Mouse (Mus musculus): Measurements from ENCODE around the gene Eda. TPM values are rescaled to one million over a fixed set of nuclear protein-coding genes. Genes with fewer than 3 reads are reported as not detected.

Gene Eda
- polyA plus RNA-seq (2016; fragmentation: Nextera tagmentation; extraction: Ambion mirVana), result 3.1 and 3.4 TPM in 2 replicates

DNA sequence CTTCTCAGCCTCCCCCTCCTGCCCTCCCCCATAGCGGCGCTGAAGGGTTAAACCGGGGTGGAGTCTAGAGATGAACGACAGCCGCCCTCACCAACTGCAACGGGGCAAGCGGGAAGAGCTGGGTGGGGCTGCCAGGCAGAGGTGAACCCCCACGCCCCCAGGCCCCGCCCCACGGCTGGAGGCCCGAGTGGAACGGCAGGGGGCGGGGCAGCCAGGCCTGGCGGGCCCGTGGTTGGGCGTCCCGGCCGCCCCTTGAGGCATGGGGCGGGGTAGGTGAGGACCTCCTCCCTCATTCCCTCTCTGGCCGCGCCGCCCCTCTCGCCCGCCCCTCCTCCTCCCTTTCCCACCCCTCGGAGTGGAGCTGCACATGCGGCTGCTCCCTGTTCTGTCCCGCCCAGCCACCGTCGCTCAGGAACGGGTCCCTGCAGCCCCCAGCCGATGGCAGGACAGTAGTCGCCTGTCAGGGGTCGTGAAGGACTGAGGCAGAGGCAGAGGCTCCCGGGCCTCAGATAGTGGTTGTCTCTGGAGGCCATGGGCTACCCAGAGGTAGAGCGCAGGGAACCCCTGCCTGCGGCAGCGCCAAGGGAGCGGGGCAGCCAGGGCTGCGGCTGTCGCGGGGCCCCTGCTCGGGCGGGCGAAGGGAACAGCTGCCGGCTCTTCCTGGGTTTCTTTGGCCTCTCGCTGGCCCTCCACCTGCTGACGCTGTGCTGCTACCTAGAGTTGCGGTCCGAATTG, at the start of gene Eda:
TSS of gene Eda (plus strand) at position 357 of the 735 bp plus-strand sequence.
- H3K9ac ChIP-seq, result peak within 1 kb of the TSS; percentile 49; the same call in 1 of the 2 replicates
- no peaks in the 10 kb centered on the region for H3K36me3 ChIP-seq
- peaks cover 17% of the 10 kb centered on the region for H3K27me3 ChIP-seq
- H3K4me1 ChIP-seq, result no peaks in the 10 kb centered on the region
- whole genome bisulfite sequencing, result 21% methylated on average over 44 of the region's 49 CpGs
- peak; percentile 97 for ATAC-seq (ENCODE audit: low FRiP score)
- H3K4me2 ChIP-seq (replicated peaks), result peak within 1 kb of the TSS; percentile 87
- H3K9me3 ChIP-seq (replicated peaks), result no peaks in the 10 kb centered on the region
- peak within 1 kb of the TSS; percentile 49 for H3K4me3 ChIP-seq
- no peak within 1 kb of the TSS for H3K27ac ChIP-seq

DNA sequence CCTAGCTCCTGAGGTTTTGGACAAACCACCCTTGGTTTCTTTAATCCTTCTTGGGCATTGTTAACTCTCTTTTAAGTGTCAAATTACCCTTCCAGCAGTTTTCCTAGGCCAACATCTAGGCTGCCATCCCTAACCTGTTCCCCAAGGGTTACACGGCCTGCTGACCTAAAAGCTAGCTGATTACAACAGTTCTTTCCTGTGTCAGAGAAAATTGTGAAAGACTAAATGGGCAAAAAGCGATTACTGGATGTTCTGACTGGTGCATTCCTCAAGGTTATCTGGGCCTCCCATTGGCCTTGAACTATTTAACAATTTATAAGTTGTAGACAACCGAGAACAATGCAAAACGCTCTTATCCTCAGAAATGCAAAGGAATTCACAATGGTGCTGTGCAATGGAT, 14.4 kb upstream of the Eda start:
- Histone ChIP-seq H3K9ac (no peak overlapping the region), H3K9me3 (replicated peaks) (no peaks in the 10 kb centered on the region), H3K27ac (no peak overlapping the region), H3K4me2 (replicated peaks) (no peak overlapping the region), H3K4me3 (no peak overlapping the region), H3K27me3 (no peaks in the 10 kb centered on the region; the same call in 1 of the 2 replicates), H3K4me1 (no peaks in the 10 kb centered on the region), H3K36me3 (no peaks in the 10 kb centered on the region)
- no peak for ATAC-seq (ENCODE audit: low FRiP score)
- 76% methylated on average over 4 of the region's 4 CpGs for WGBS

DNA sequence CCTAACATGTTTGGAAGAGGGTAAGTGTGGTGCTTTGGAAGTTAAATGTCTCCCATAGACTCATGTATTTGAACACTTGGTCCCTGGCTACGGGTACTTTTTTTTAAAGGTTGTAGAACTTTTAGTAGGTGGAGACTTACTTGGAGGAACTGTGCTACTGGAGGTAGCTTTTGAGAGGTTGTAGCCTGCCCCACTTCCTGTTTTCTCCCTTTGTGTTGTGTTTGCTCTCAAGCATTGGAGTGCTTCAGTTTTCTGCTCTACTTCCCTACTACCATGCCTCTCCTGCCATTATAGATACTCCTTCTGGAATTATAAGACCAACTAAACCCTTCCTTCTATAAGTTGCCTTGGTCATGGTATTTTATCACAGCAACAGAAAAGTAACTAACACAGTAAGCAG, 5.3 kb upstream of the Eda start:
- ATAC-seq (ENCODE audit: low FRiP score), result no peak
- no peak overlapping the region for H3K27ac ChIP-seq
- H3K4me3 ChIP-seq, result no peak overlapping the region
- peaks cover under 1% of the 10 kb centered on the region; the same call in 1 of the 2 replicates for H3K27me3 ChIP-seq
- H3K4me1 ChIP-seq, result no peaks in the 10 kb centered on the region
- no peaks in the 10 kb centered on the region for H3K9me3 ChIP-seq (replicated peaks)
- H3K9ac ChIP-seq, result no peak overlapping the region
- WGBS, result 86% methylated on average over 1 of the region's 1 CpGs
- H3K4me2 ChIP-seq (replicated peaks), result no peak overlapping the region
- H3K36me3 ChIP-seq, result no peaks in the 10 kb centered on the region

DNA sequence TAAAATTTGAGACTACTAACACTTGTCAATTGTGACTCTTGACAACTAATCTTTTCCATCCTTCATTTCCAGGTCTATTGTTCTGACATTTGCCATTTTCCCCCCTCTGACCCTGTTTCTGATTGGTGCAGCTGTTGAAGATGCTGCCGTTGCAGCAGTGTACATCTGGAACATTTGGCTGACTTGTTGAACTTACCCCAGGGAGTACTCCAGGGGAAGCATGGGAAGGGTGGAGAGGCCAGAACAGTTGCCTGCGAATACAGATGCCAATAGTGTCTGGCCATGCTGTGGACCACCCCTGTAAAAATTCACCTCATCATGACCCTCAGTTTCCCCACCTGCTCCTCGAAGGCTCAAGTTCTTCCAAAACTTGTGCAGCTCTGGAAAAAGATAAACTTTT, 1.0 kb upstream of the Eda start:
- 45% methylated on average over 3 of the region's 3 CpGs for WGBS
- ATAC-seq (ENCODE audit: low FRiP score), result no peak
- H3K4me1 ChIP-seq, result no peaks in the 10 kb centered on the region
- no peaks in the 10 kb centered on the region for H3K9me3 ChIP-seq (replicated peaks)
- H3K36me3 ChIP-seq, result no peaks in the 10 kb centered on the region
- no peak overlapping the region for H3K4me3 ChIP-seq
- H3K27me3 ChIP-seq, result peaks cover 17% of the 10 kb centered on the region
- no peak overlapping the region for H3K27ac ChIP-seq
- H3K9ac ChIP-seq, result no peak overlapping the region
- no peak overlapping the region for H3K4me2 ChIP-seq (replicated peaks)

DNA sequence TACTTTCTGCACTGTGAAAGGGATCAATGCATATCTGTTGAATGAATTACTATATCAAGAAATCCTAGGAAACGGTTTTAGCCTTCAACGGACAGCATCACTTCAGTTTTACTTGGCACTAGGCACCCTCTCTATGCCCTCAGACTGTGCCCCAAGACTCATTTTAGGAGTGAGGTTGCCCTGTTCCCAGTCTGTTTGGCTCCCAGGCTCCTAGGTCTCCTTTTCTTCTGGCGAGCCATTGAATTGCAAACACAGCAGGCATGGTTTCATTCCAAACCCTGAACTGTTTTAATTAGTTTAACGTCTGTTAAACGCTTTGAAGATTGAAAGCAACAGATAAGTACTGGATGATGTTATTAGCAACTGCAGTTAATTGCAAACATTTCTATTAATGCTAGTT, 603 bp upstream of the Eda start:
- Histone ChIP-seq H3K27me3 (peaks cover 17% of the 10 kb centered on the region), H3K27ac (no peak overlapping the region), H3K36me3 (no peaks in the 10 kb centered on the region), H3K4me1 (no peaks in the 10 kb centered on the region), H3K4me3 (peak overlapping the region; percentile 49), H3K9me3 (replicated peaks) (no peaks in the 10 kb centered on the region), H3K9ac (no peak overlapping the region), H3K4me2 (replicated peaks) (peak overlapping the region; percentile 87)
- peak; percentile 10 for ATAC-seq (ENCODE audit: low FRiP score)
- WGBS, result 33% methylated on average over 5 of the region's 5 CpGs

DNA sequence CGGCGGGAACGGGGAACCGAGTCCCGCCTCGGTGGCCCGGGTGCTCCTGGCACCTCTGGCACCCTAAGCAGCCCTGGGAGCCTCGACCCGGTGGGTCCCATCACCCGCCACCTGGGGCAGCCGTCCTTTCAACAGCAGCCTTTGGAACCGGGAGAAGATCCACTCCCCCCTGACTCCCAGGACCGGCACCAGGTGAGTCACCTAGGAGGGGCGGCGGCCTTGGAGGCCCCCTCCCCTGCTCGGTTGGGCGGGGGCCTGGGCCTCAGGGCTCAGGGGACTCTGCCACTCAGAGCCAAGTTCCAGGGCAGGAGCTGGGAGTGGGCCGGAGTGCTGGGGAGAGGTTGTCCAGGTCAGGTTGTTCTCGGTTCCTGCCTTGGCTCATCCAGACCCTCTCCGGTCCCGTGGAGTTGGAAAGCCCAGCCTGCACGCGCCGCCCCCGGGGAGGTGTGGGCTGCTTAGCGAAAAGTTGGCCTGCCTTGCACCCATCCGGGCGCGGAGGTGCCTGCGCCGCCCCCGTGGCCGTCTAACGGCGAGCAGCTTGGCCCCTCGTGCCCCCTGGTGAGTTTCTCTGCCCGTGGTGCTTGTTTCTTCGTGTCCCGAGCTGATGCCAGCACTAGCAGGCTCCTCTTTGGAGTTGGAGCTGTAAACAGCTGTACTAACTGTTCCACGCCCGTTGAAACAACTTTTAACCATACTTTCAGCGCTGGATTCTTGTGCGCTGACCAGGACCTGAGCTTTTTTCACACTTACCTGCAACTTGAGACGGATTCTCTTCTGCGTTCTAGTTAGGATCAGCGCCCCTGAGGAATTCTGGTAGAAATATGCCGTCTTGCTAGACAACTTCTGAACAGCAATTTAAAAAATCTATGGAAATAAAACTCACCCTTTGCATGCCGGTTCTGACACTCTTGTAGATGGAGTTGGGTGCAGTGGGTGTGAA, 849 bp downstream of the Eda start:
- ATAC-seq (ENCODE audit: low FRiP score), result no peak; the same call in none of the 2 replicates
- peaks cover 17% of the 10 kb centered on the region for H3K27me3 ChIP-seq
- H3K36me3 ChIP-seq, result no peaks in the 10 kb centered on the region
- WGBS, result 33% methylated on average over 45 of the region's 48 CpGs
- peak overlapping the region; percentile 87 for H3K4me2 ChIP-seq (replicated peaks)
- H3K9me3 ChIP-seq (replicated peaks), result no peaks in the 10 kb centered on the region
- H3K9ac ChIP-seq, result peak overlapping the region; percentile 49; the same call in 1 of the 2 replicates
- peak overlapping the region; percentile 49 for H3K4me3 ChIP-seq
- H3K4me1 ChIP-seq, result no peaks in the 10 kb centered on the region
- H3K27ac ChIP-seq, result no peak overlapping the region

DNA sequence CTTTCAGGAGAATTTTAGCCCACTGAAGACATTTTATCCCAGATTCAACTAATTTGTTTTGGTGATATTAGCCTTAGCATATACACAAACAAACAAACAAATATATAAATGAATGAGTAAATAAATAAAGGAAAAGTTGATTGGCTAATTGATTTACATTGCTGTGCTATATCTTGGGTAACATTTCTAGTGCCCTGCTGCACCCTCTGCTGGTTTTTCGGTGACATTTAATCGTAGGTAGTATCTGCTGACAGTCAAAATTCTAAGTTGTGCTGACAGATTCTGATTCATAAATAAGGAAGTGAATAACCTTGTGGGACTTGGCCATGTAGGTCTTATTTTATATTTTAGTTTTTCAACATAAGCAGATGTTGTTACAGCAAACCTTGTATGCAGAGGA, 2.9 kb downstream of the Eda start:
- H3K4me2 ChIP-seq (replicated peaks), result no peak overlapping the region
- 85% methylated on average over 2 of the region's 2 CpGs for WGBS
- ATAC-seq (ENCODE audit: low FRiP score), result no peak

DNA sequence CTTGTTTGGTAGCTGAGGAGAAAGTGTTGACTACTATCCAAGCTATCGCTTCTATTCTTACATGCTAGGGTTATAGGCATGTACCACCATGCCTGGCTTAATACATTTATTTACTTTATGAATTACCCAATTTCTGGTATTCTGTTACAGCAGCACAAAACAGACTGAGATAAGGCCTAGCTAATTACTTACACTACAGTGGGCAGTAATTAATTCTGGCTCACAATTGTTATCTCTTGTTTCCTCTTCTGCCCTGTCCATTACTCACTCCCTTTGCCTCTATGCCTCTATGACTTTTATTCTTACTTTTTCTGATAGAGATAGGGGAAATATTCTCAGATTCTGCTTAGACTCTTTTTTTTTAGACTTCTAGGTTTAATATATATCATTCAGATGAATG, 18.0 kb downstream of the Eda start:
- 0 out of 2 replicates have a peak, but pooled peaks cover 5% of the 10 kb centered on the region for H3K27me3 ChIP-seq
- no peak for ATAC-seq (ENCODE audit: low FRiP score)
- no peak overlapping the region for H3K4me2 ChIP-seq (replicated peaks)
- WGBS, result 93% methylated on average over 1 of the region's 1 CpGs
- no peak overlapping the region for H3K27ac ChIP-seq
- no peaks in the 10 kb centered on the region for H3K9me3 ChIP-seq (replicated peaks)
- no peaks in the 10 kb centered on the region for H3K4me1 ChIP-seq
- no peak overlapping the region for H3K9ac ChIP-seq
- no peak overlapping the region for H3K4me3 ChIP-seq
- no peaks in the 10 kb centered on the region for H3K36me3 ChIP-seq

More for the DNA sequence above, 2.9 kb downstream of the Eda start:
- H3K27ac ChIP-seq, result no peak overlapping the region
- no peaks in the 10 kb centered on the region for H3K36me3 ChIP-seq
- peaks cover 17% of the 10 kb centered on the region for H3K27me3 ChIP-seq
- H3K4me1 ChIP-seq, result no peaks in the 10 kb centered on the region
- no peak overlapping the region for H3K4me3 ChIP-seq
- H3K9ac ChIP-seq, result no peak overlapping the region
- no peaks in the 10 kb centered on the region for H3K9me3 ChIP-seq (replicated peaks)

DNA sequence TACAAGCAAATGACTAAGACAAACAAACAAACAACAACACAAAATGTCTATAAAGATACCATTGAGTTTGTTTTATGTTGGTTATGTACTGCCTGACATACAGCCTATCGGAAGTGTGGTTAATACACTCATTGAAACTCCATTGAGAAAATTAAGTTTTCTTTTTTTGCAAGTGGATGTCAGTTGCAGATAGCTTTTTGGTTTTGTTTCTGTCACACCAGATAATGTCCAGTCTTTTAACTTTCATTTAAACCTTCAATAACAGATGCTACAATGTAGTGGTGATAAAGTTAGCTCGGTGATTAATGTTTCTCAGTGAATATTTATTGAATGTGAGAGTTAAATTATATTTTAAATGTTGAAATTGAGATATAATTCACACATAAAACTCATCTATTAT, 23.9 kb downstream of the Eda start:
- Histone ChIP-seq H3K9ac (no peak overlapping the region), H3K4me3 (no peak overlapping the region), H3K36me3 (no peaks in the 10 kb centered on the region), H3K9me3 (replicated peaks) (no peaks in the 10 kb centered on the region), H3K27me3 (0 out of 2 replicates have a peak, but pooled peaks cover 5% of the 10 kb centered on the region), H3K4me2 (replicated peaks) (no peak overlapping the region), H3K4me1 (no peaks in the 10 kb centered on the region), H3K27ac (no peak overlapping the region)
- ATAC-seq (ENCODE audit: low FRiP score), result no peak
- 89% methylated on average over 2 of the region's 2 CpGs for WGBS

DNA sequence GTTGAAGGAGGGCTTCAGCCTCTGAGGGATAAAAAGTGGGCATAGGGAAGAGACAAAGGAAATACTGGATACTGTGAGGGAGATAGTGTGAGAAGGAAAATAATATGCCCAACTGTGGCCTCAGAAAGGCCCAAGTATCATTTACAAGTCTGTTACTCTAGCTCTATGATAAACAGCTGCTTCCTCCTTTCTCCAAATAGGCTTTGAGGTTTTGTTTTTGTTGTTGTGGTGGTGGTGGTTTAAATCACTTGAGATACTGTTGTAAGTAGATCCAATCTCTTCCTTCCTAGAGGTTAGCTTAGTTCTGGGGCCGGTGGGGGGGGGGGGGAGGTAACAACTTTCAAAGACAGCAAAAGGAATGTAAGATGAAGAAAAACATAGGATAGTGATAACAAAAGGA, 143.0 kb downstream of the Eda start:
- Histone ChIP-seq H3K9ac (no peak overlapping the region), H3K4me2 (replicated peaks) (no peak overlapping the region), H3K4me1 (no peaks in the 10 kb centered on the region), H3K27me3 (no peaks in the 10 kb centered on the region), H3K36me3 (no peaks in the 10 kb centered on the region), H3K27ac (no peak overlapping the region), H3K4me3 (no peak overlapping the region), H3K9me3 (replicated peaks) (no peaks in the 10 kb centered on the region)
- 45% methylated on average over 1 of the region's 1 CpGs for WGBS
- ATAC-seq (ENCODE audit: low FRiP score), result no peak

DNA sequence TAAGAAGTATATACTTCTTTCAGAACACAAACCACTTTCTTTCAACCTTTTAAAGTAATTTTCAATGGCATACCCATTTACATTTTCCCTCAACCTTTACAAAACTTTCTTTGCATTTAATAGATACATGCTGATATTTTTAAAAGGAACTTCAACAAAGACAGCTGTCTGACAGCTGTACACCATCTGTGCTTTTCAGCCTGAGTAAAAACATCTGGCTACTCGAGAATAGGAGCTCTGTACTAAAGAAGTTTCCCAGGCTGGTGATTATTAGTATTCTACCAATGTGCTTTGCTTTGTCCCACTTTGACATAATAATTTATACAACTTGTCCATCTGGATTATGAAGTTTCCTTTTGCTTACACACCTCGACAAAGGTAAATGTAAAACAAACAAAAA, 219.9 kb downstream of the Eda start:
- Histone ChIP-seq H3K9me3 (replicated peaks) (no peaks in the 10 kb centered on the region), H3K27me3 (no peaks in the 10 kb centered on the region), H3K9ac (no peak overlapping the region), H3K36me3 (no peaks in the 10 kb centered on the region), H3K27ac (no peak overlapping the region), H3K4me1 (no peaks in the 10 kb centered on the region), H3K4me3 (no peak overlapping the region), H3K4me2 (replicated peaks) (no peak overlapping the region)
- no peak for ATAC-seq (ENCODE audit: low FRiP score)
- WGBS, result 49% methylated on average over 2 of the region's 2 CpGs

DNA sequence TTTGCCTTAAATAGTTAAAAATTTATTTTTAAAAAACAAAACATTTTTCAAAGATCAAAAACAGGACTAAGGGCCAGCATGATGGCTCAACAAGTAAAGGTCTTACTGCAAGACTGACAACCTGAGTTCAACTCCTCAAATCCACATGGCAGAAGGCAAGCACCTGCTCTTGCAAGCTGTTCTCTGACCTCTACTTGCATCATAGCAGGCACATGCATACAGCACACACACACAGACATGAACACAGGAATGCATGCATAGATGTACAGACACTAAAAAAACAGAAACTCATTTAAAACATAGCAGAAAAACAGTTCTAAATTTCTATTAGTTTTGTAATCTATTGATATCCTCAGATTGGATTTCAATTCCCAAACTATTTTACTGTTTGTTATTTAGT, 338.2 kb downstream of the Eda start:
- H3K9ac ChIP-seq, result no peak overlapping the region
- no peak overlapping the region for H3K4me2 ChIP-seq (replicated peaks)
- no peaks in the 10 kb centered on the region for H3K27me3 ChIP-seq
- no peaks in the 10 kb centered on the region for H3K4me1 ChIP-seq
- H3K9me3 ChIP-seq (replicated peaks), result no peaks in the 10 kb centered on the region
- no peak overlapping the region for H3K4me3 ChIP-seq
- ATAC-seq (ENCODE audit: low FRiP score), result no peak
- no peak overlapping the region for H3K27ac ChIP-seq
- H3K36me3 ChIP-seq, result no peaks in the 10 kb centered on the region
